Mouse (Mus musculus) WW6 (cell line): ENCODE measurements around the gene Adora2a.
"Not testable (repeated sequence)": the region's sequence is repeated elsewhere in the genome, so short reads cannot be mapped to it uniquely, and the experiment has no call there.

Experiments
- DNase-seq: peaks from one replicate; pipeline ENCODE4 v3.0.0-alpha.2; 2013; ENCODE audit warnings: low read depth, low spot score

Gene Adora2a

DNA sequence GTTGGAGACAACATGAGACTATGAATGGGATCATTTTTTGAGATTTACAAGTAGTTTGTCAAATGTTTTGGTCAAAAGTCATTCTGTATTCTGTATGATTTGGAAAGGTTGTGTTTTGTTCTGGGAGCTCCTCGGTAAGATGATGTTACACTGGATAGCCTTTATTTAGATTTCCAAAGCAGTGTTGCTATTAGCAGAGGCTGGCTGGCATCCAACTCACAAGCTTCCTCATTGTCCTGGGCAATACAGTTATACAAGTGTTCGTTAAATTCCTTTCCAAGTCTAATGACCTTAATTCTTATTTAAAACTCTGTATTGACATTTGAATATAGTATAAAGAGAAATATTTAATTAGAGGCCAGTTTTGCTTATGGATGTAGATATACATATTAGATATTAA lies 28.6 kb downstream of the Adora2a start:
- no peak for DNase-seq

DNA sequence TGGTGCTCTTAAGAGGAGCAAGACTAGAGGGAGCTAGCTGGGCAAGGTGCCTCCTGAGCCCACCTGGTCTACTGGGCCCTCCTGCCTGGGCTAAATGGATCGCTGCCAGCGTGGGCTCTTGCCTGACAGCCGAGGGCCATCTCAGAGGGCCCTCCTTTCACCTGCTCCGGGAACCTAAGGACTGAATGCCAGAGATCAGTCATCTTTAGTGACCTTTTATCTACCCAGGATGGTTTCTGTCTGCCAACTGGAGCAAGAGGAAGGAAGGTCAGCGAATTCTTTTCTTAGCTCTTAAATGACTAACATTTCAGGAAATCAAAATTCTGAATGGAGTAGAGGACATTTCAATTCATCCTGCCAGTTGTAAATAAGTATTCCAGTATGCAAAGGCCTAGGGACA lies 33.9 kb downstream of the Adora2a start:
- no peak for DNase-seq

DNA sequence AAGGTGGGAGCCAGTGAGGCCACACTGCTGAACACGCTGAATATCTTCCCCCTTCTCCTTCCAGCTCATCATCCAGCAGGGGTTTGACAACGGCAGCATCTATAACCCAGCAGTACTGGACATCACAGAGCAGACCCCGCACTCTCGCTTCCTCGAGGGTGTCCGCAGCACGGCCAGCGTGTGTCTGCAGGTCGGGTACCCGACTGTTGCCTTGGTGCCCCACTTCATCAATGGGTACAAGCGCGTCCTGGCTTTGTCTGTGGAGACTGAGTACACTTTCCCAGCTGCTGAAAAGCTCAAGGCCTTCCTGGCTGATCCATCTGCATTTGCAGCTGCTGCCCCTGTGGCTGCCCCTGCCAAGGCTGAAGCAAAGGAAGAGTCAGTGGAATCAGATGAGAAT lies 35.9 kb downstream of the Adora2a start:
- DNase-seq: no peak

DNA sequence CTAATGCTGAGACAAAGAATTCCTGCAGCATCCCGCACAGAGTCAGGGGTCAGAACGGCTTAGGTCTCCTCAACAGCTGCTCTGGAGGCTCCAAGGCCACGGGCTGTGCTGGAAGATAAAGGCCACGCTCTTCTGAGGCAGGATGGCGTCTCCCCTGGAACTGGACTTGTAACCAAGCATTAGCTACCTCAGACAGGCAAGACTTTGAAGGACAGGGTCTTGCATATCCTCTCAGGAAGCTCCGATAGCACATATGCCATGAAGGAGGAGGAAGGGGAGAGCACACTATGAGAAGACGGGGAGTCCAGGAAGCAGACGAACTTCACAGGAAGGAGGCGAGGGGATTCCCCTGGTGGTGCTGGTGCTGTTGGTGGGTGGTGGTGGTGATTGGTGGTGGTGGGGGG lies 37.2 kb downstream of the Adora2a start:
- DNase-seq: not testable (repeated sequence)

DNA sequence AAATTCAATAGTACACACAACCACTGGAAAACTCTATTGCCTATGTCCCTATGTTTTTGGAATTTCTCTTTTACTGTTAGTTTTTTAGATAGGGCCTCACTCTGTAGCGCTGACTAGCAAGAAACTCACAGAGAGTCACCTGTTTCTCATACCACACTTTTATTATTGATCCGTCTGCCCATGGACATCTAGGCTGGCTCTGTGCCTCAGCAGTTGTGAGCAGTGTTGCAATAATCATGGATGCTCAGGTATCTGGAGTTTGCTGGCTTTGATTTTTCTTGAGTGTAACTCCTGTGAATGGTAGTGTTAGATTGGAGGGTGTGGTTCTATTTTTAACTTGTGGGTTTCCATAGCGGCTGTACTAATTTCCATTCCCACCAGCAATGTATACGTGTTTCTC lies 38.7 kb downstream of the Adora2a start:
- DNase-seq: no peak

DNA sequence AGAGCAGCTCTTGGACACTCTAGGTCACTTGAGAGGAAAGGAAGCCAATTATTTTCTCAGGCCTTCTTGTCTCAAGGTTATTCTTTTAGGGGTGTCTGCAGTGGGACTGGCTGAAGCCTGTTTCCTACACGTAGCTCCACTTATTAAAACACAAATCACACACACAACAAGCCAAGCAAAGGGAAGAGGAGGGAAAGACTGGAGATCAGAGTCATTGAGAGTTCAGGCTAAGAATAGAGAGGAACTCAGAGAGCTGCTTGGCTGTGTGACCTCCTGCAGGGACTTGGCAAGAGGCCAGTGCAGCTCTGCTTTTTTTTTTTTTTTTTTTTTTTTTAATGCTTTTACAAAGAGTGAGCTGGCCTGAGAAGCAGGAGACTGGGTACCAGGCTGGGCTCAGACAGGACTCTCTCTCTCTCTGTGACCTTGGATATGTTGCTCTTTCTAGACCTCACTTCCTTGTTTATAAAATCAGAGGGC lies 47.6 kb downstream of the Adora2a start:
- not testable (repeated sequence) for DNase-seq

DNA sequence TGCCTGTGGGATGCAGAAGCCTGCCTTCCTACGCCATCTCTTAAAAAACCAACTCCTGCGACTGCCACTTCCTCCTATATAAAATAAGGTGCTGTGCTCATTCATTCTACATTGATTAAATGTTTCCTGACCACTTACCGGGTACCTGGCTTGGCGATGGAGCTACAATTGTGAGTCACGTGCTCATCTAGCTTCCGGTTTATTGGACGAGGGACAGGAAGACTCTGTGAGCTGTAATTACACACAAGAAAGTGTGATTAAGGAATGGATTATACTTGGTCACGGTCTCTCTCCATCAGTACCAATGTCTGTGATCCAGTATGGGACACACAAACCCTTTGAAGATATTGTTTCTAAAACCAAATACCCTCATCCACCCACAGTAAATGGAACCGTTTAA lies 48.1 kb downstream of the Adora2a start:
- no peak for DNase-seq

DNA sequence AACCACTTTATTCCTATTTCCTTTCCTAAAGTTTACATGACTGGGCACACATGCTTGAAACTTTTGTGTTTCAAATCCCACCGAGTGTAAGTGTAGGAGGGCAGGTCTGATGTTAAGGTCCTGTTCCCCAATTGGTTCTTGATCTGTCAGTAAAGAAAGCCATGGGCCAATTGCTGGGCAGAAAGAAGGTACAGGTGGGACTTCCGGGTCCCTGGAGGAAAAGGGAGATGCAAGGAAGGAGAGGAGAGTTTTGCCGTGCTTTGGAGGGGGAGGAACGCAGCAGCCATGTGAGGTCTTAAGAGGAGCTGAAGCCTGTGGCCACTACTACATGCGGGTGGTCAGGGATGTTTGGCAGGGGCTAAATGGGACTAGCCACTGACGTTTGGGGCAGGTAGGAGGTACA lies 48.6 kb downstream of the Adora2a start:
- DNase-seq: peak; percentile 9

DNA sequence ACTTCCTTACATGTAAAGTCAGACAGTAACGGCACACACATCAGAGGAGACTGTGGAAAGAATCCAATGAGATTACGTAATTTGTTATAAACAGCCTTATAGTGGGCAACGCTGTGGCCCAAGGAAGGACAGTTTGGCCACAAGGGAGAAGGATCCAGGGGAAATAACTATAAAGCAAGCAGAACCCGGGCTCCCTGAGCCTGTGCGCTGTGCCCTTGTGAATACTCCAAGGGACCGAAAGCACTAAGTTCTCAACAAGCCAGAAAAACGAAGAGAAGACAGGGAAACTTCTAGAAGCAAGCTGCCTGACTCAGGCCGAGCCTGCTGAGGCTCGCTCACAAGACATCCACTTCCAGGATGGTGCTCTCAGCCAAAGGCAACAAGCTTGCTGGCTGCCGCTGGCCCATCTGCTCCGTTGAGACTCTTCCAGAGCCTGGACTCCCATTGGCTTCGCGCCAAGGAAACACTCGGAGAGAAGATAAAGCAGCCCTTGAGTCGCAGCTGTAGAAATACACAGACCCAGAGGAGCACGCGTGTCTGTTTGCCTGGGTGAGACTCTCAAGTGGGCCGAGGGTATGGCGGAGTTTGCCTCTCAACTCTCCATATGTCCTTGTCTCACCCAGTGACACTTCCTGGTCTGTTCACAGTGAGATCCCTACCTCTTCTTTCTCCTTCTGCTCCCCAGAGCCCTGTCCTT lies 57.1 kb downstream of the Adora2a start:
- DNase-seq: not testable (repeated sequence)

DNA sequence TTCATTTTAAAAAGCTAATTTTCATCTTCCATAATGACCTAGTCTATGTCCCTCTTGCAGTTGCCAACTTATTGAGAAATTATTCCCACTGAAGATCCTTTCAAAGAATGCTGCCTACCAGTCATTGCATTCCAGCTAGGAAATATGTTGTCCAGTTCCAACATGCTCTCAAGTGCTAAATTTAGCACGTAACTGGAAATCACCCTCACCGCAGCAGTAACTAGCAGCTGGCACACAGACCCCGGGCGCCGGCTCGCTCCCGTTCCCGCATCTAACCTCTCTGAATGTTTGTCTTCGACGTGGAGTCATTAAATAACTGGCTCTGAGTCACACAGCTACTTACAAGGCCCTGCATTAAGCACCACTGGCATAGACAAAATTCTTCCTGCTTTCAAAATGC lies 62.0 kb downstream of the Adora2a start:
- DNase-seq: no peak
